Mouse (Mus musculus) MEL (cell line): ENCODE data around the gene Pak1ip1.

ENCODE experiments used
- CHD2 ChIP-seq: IDR thresholded peaks from 2 replicates; pipeline ENCODE4 v1.6.1; 2011; ENCODE audit warnings: low read length, improper control_type of control experiment
- CTCF ChIP-seq, 3 experiments: IDR thresholded peaks in 2 of 3; conservative IDR thresholded peaks in 1 of 3; 2 replicates each; pipeline ENCODE4 v1.5.1; 2011 to 2012; ENCODE audit warnings: low read length in 3 of 3, low read depth in 2 of 3, mild to moderate bottlenecking in 2 of 3, improper control_type of control experiment in 1 of 3, inconsistent platforms in 1 of 3, mixed read lengths in 1 of 3, moderate library complexity in 1 of 3; ENCODE audit not compliant: control insufficient read depth in 1 of 3, insufficient read depth in 1 of 3, poor library complexity in 1 of 3, severe bottlenecking in 1 of 3
- GATA1 ChIP-seq: IDR thresholded peaks from 2 replicates; pipeline ENCODE4 v1.6.1; 2011; ENCODE audit warnings: low read depth, low read length, improper control_type of control experiment
- POLR2A ChIP-seq, 2 experiments: IDR thresholded peaks; 2 replicates each; pipeline ENCODE4 v1.6.1; 2011 to 2012; ENCODE audit warnings: low read length in 2 of 2, mild to moderate bottlenecking in 2 of 2, control low read depth in 1 of 2, improper control_type of control experiment in 1 of 2, low read depth in 1 of 2, moderate library complexity in 1 of 2; ENCODE audit not compliant: control insufficient read depth in 1 of 2, insufficient read depth in 1 of 2, poor library complexity in 1 of 2
- TAL1 ChIP-seq: IDR thresholded peaks from 2 replicates; pipeline ENCODE4 v1.6.1; 2012; ENCODE audit warnings: mild to moderate bottlenecking, inconsistent platforms, low read length, moderate library complexity, mixed read lengths
- ZKSCAN1 ChIP-seq: IDR thresholded peaks from 2 replicates; pipeline ENCODE4 v1.6.1; 2012; ENCODE audit warnings: low read depth, mild to moderate bottlenecking, inconsistent platforms, low read length, improper control_type of control experiment, moderate library complexity
- ZMIZ1 ChIP-seq: IDR thresholded peaks from 2 replicates; pipeline ENCODE4 v1.6.1; 2012; ENCODE audit warnings: low read depth, mild to moderate bottlenecking, inconsistent platforms, low read length, improper control_type of control experiment, moderate library complexity

DNA sequence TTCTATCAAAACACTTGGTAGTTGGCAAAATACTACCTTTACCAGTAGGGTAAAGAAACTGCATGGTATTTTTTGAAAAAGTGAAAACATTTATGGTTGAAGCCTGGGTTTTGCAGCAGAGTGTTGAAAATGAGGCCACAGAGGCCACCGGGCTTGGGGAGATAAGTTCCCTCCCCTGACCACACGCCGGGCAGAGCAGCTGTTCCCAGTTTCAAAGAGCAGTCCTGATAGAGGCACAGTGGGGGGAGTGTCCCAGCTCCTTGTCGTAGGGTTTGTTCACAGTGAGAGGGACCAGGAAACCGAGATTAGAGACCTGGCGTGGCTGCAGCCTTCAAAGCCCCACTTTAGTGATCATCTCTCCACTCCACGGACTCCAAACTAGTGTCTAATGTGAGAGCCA, 19.7 kb downstream of the Pak1ip1 start:
- TF ChIP-seq ZKSCAN1 (no peak), TAL1 (peak; percentile 64), ZMIZ1 (no peak), CTCF (IDR thresholded peaks at IDR 0.05 in 2 of 3, conservative IDR thresholded peaks at IDR 0.05 in 1 of 3; ENCODE audit: control insufficient read depth in 1 of 3, insufficient read depth in 1 of 3, low read depth in 2 of 3, low read length in 3 of 3, poor library complexity in 1 of 3, severe bottlenecking in 1 of 3) (no peak), GATA1 (no peak), POLR2A (IDR thresholded peaks at IDR 0.05; ENCODE audit: control insufficient read depth in 1 of 2, insufficient read depth in 1 of 2, low read depth in 1 of 2, low read length in 2 of 2, poor library complexity in 1 of 2) (no peak), CHD2 (no peak)
